13 mouse cellular contexts compared by ENCODE assay signal in genomic region chr4:44062062-44062461, GRCm38 (mm10). TPM values are rescaled to one million over a fixed set of nuclear protein-coding genes. Genes with fewer than 3 reads are reported as not detected.
DNase-seq lines count a peak whose midpoint lies in the region; ATAC-seq and TF ChIP-seq lines count a peak whose summit lies in the region.
"Had no signal": no experiment of that assay in that cellular context is flagged by ENCODE, and none has a peak within 500 bp of the region (broad histone marks: within the 10 kb centered on the region; RNA-seq: fewer than 3 reads in every experiment).

No protein-coding gene starts in this region.

- no peak overlapping the region for H3K9ac ChIP-seq in MEL (ENCODE audit: control insufficient read depth, low read depth, low read length, poor library complexity, severe bottlenecking)
- H3K9ac ChIP-seq in intestine, embryonic 16.5 days (ENCODE audit: low read depth, low read length), result no peak overlapping the region
- H3K9ac ChIP-seq: embryonic facial prominence, embryonic 12.5 days; forebrain, postnatal 0 days had no signal

- peaks cover 68% of the 10 kb centered on the region for H3K36me3 ChIP-seq in megakaryocyte, embryonic 14.5 days (replicated peaks; ENCODE audit: low read length)
- H3K36me3 ChIP-seq in MEL (ENCODE audit: control insufficient read depth in 1 of 2, insufficient read depth in 2 of 2, low read length in 2 of 2), result peaks cover 0 to 10% of the 10 kb centered on the region in 2 experiments; a peak in 3 of 4 replicates
- peaks cover 3% of the 10 kb centered on the region; the same call in 1 of the 2 replicates for H3K36me3 ChIP-seq in intestine, embryonic 16.5 days (ENCODE audit: control insufficient read depth, insufficient read depth, low read length)

- peak overlapping the region; percentile 65; the same call in 1 of the 2 replicates for H3K27ac ChIP-seq in MEL (ENCODE audit: control insufficient read depth, low read depth, low read length)
- H3K27ac ChIP-seq in intestine, embryonic 16.5 days (ENCODE audit: low read length), result no peak overlapping the region
- H3K27ac ChIP-seq: embryonic facial prominence, embryonic 12.5 days had no signal

- H3K4me3 ChIP-seq in megakaryocyte, embryonic 14.5 days (replicated peaks), result peak overlapping the region; percentile 85
- H3K4me3 ChIP-seq in MEL (ENCODE audit: control insufficient read depth in 1 of 2, insufficient read depth in 1 of 2, low read depth in 2 of 2, low read length in 2 of 2), result no peak overlapping the region
- no peak overlapping the region for H3K4me3 ChIP-seq in intestine, embryonic 16.5 days (ENCODE audit: low read length)
- H3K4me3 ChIP-seq: embryonic facial prominence, embryonic 12.5 days had no signal

- WGBS in intestine, embryonic 16.5 days, result 57% methylated on average over 9 of the region's 9 CpGs

- TF ChIP-seq RAD21 in MEL (IDR thresholded peaks at IDR 0.05; ENCODE audit: low read depth, low read length), result no peak

- H3K4me1 ChIP-seq in megakaryocyte, embryonic 14.5 days, result peaks cover 44% of the 10 kb centered on the region
- peaks cover 0 to 6% of the 10 kb centered on the region in 2 experiments; a peak in 2 of 4 replicates for H3K4me1 ChIP-seq in MEL (ENCODE audit: control insufficient read depth in 1 of 2, insufficient read depth in 2 of 2, low read length in 2 of 2)
- peaks cover 4% of the 10 kb centered on the region for H3K4me1 ChIP-seq in intestine, embryonic 16.5 days (ENCODE audit: control insufficient read depth, insufficient read depth, low read length)

- no peak for DNase-seq in frontal cortex, postnatal 14 days (ENCODE audit: low spot score in 2 of 2)
- peak; percentile 65 for DNase-seq in MEL (ENCODE audit: low read depth, low spot score)
- DNase-seq in retina, postnatal 1 day, result no peak
- DNase-seq: cerebellum, adult 18-20 months; forebrain, postnatal 0 days; lung, adult 2 months; midbrain, embryonic 14.5 days had no signal

- no peak for TF ChIP-seq POLR2A in MEL (IDR thresholded peaks at IDR 0.05; ENCODE audit: control insufficient read depth in 1 of 2, insufficient read depth in 1 of 2, low read depth in 1 of 2, low read length in 2 of 2, poor library complexity in 1 of 2)

- TF ChIP-seq CTCF in MEL (IDR thresholded peaks at IDR 0.05 in 2 of 3, conservative IDR thresholded peaks at IDR 0.05 in 1 of 3; ENCODE audit: control insufficient read depth in 1 of 3, insufficient read depth in 1 of 3, low read depth in 2 of 3, low read length in 3 of 3, poor library complexity in 1 of 3, severe bottlenecking in 1 of 3), result no peak

- no peaks in the 10 kb centered on the region for H3K9me3 ChIP-seq in megakaryocyte, embryonic 14.5 days
- no peaks in the 10 kb centered on the region for H3K9me3 ChIP-seq in MEL (replicated peaks; ENCODE audit: insufficient read depth, low read length)
- H3K9me3 ChIP-seq in intestine, embryonic 16.5 days (ENCODE audit: control insufficient read depth, low read length), result no peaks in the 10 kb centered on the region
- H3K9me3 ChIP-seq: embryonic facial prominence, embryonic 12.5 days had no signal

- TF ChIP-seq EP300 in MEL (IDR thresholded peaks at IDR 0.05; ENCODE audit: low read depth in 1 of 2, low read length in 2 of 2), result no peak

- no peak overlapping the region for H3K4me2 ChIP-seq in intestine, embryonic 16.5 days (ENCODE audit: low read depth, low read length)
- H3K4me2 ChIP-seq: embryonic facial prominence, embryonic 12.5 days had no signal

- H3K79me2 ChIP-seq in MEL (ENCODE audit: control insufficient read depth, insufficient read depth, low read length, poor library complexity), result no peaks in the 10 kb centered on the region

- H3K27me3 ChIP-seq in megakaryocyte, embryonic 14.5 days (replicated peaks), result no peaks in the 10 kb centered on the region
- no peaks in the 10 kb centered on the region for H3K27me3 ChIP-seq in MEL (ENCODE audit: control insufficient read depth in 1 of 2, insufficient read depth in 2 of 2, low read length in 2 of 2)
- H3K27me3 ChIP-seq in intestine, embryonic 16.5 days (replicated peaks; ENCODE audit: control insufficient read depth, insufficient read depth, low read length), result no peaks in the 10 kb centered on the region
- H3K27me3 ChIP-seq: embryonic facial prominence, embryonic 12.5 days had no signal

- ATAC-seq in frontal cortex, adult (ENCODE audit: low TSS enrichment), result peak; percentile 42; the same call in 1 of the 2 replicates
- ATAC-seq in megakaryocyte, adult 5-6 weeks (ENCODE audit: poor library complexity, severe bottlenecking), result no peak
- ATAC-seq in erythroid progenitor cell, adult 5-6 weeks (replicated peaks; ENCODE audit: low FRiP score, poor library complexity, severe bottlenecking), result peak; percentile 56; the same call in 1 of the 2 replicates
- ATAC-seq in intestine, embryonic 16.5 days, result no peak
- ATAC-seq: forebrain, postnatal 0 days had no signal

TF ChIP-seq in MEL, 35 proteins besides CTCF, POLR2A, EP300 and RAD21:
- TF ChIP-seq MXI1 (IDR thresholded peaks at IDR 0.05; ENCODE audit: low read depth, low read length), result no peak
- TF ChIP-seq TAL1 (IDR thresholded peaks at IDR 0.05; ENCODE audit: low read length), result no peak
- no peak for TF ChIP-seq ZKSCAN1 (IDR thresholded peaks at IDR 0.05; ENCODE audit: low read depth, low read length)
- no peak for TF ChIP-seq MEF2A (IDR thresholded peaks at IDR 0.05; ENCODE audit: extremely low read depth, insufficient replicate concordance, low read depth, low read length, poor library complexity, severe bottlenecking)
- no peak for TF ChIP-seq SMC3 (IDR thresholded peaks at IDR 0.05; ENCODE audit: low read depth, low read length)
TF ChIP-seq in MEL: peak in this region for 0.

RNA-seq across cellular contexts. Expression of gene Gne, which starts 21.9 kb away (rescaled TPM):
- 31.0 and 61.1 TPM in 2 replicates for polyA plus RNA-seq in megakaryocyte, embryonic 14.5 days (2012; ENCODE audit: insufficient read depth, low replicate concordance)
- 12.1 and 15.8 TPM in 2 replicates for total RNA-seq in megakaryocyte, adult 5-6 weeks (2015)
- 7.7 and 10.0 TPM in 2 replicates for total RNA-seq in megakaryocyte, adult 5-6 weeks (2017)
- total RNA-seq in MEL (2012; rRNA removed), result 28.2 and 32.4 TPM in 2 replicates
- 100 to 1,000 TPM in 1 of 2 experiments, 10 to 100 TPM in 1; 53.0 to 127 TPM for polyA plus RNA-seq in MEL (2012; ENCODE audit: insufficient read depth in 1 of 2, insufficient read length in 2 of 2, low read depth in 1 of 2, low replicate concordance in 2 of 2, missing spikeins in 1 of 2)
- 3.6 and 6.3 TPM in 2 replicates for total RNA-seq in erythroid progenitor cell, adult 5-6 weeks (2015; ENCODE audit: low replicate concordance)
- total RNA-seq in erythroid progenitor cell, adult 5-6 weeks (2017; ENCODE audit: low replicate concordance), result 2.5 and 7.6 TPM in 2 replicates
- 50.4 and 57.2 TPM in 2 replicates for polyA plus RNA-seq in intestine, embryonic 16.5 days (2015; fragmentation: Nextera tagmentation; extraction: Ambion mirVana)

RNA-seq across cellular contexts. Expression of gene Clta, which starts 57.8 kb away (rescaled TPM):
- polyA plus RNA-seq in megakaryocyte, embryonic 14.5 days (2012; ENCODE audit: insufficient read depth, low replicate concordance), result 132 and 432 TPM in 2 replicates
- total RNA-seq in megakaryocyte, adult 5-6 weeks (2015), result 387 and 421 TPM in 2 replicates
- total RNA-seq in megakaryocyte, adult 5-6 weeks (2017), result 615 and 637 TPM in 2 replicates
- total RNA-seq in MEL (2012; rRNA removed), result 426 and 451 TPM in 2 replicates
- polyA plus RNA-seq in MEL (2012; ENCODE audit: insufficient read depth in 1 of 2, insufficient read length in 2 of 2, low read depth in 1 of 2, low replicate concordance in 2 of 2, missing spikeins in 1 of 2), result 100 to 1,000 TPM in 1 of 2 experiments, not detected in 1; 589 TPM
- 151 and 166 TPM in 2 replicates for total RNA-seq in erythroid progenitor cell, adult 5-6 weeks (2015; ENCODE audit: low replicate concordance)
- total RNA-seq in erythroid progenitor cell, adult 5-6 weeks (2017; ENCODE audit: low replicate concordance), result 108 and 147 TPM in 2 replicates
- 241 and 256 TPM in 2 replicates for polyA plus RNA-seq in intestine, embryonic 16.5 days (2015; fragmentation: Nextera tagmentation; extraction: Ambion mirVana)

Comparison
In these comparisons a context has a peak if more than half of its experiments do, and no peak if none do; other contexts are left out.
1. ATAC-seq: peak in frontal cortex, adult (single experiment) and erythroid progenitor cell, adult 5-6 weeks (single experiment); none in megakaryocyte, adult 5-6 weeks (single experiment) and intestine, embryonic 16.5 days (single experiment).